Mouse (Mus musculus) kidney, postnatal 4 days (tissue): ENCODE measurements around the gene Atp6v1g2.

ENCODE experiments used
- DNase-seq, 2 experiments: peaks; one replicate each; pipeline ENCODE4 v3.0.0; 2021; ENCODE audit warnings: mixed read lengths in 2 of 2

Atp6v1g2 gene

DNA sequence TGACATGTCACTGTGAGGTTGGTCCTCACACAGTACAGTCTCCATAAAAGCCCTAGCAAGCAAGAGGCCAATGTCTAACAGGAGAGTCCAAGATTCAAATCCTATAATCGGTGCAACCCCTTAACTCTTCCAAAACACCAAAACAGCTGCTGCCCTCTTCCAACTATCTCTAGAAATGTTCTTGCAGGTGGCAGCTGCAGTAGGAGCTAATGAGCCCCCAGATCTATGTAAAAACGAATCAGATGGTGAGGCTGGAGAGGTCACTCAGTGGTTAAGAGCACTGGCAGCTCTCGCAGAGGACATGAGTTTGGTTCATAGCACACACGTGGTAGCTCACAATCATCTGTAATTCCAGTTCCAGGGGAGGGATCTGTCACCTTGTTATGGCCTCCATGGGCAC is 22.2 kb downstream of the Atp6v1g2 start:
- no peak for DNase-seq

DNA sequence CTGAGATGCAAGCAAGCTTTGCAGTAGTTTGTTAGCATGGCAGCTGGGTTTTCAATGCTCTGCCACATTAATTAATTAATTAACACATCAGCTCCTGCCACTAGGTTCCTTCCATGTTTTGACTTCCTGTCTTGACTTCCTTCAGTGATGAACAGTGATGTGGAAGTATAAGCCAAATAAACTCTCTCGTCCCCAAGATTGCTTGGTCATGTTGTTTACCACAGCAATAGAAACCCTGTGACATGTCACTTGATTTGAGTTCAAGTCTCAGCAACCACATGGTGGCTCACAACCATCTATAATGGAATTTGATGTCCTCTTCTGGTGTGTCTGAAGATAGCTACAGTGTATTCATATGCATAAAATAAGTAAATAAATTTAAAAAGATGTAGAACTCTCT is 23.9 kb downstream of the Atp6v1g2 start:
- DNase-seq: no peak

DNA sequence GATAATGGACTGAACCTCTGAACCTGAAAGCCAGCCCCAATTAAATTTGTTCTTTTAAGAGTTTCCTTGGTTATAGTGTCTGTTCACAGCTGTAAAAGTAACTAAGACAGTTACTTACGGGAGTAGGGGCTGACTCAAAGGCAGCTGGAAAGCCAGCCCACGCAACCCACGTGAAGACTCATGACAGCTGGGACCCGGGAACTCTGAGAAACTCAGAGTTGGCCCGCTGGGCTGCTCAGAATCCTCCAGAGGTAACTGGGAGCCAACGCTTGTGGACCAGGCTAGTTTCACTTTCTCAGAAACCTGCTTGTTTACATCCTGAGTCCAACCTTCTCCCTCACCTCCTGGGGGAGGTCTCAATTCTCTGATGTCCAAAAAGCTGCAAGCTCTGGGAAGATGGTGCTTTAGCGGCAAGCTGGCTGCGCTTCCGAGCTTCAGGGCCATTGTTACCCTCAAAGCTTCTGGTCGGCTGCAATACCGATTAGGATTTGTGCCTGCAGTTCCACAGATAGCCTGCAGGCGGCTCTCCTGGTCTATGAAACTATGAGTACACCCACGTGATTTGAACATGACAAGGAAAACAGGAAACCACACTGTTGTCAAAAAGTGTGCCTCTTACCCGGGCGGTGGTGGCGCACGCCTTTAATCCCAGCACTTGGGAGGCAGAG is 24.5 kb downstream of the Atp6v1g2 start:
- peak; percentile 96 for DNase-seq

DNA sequence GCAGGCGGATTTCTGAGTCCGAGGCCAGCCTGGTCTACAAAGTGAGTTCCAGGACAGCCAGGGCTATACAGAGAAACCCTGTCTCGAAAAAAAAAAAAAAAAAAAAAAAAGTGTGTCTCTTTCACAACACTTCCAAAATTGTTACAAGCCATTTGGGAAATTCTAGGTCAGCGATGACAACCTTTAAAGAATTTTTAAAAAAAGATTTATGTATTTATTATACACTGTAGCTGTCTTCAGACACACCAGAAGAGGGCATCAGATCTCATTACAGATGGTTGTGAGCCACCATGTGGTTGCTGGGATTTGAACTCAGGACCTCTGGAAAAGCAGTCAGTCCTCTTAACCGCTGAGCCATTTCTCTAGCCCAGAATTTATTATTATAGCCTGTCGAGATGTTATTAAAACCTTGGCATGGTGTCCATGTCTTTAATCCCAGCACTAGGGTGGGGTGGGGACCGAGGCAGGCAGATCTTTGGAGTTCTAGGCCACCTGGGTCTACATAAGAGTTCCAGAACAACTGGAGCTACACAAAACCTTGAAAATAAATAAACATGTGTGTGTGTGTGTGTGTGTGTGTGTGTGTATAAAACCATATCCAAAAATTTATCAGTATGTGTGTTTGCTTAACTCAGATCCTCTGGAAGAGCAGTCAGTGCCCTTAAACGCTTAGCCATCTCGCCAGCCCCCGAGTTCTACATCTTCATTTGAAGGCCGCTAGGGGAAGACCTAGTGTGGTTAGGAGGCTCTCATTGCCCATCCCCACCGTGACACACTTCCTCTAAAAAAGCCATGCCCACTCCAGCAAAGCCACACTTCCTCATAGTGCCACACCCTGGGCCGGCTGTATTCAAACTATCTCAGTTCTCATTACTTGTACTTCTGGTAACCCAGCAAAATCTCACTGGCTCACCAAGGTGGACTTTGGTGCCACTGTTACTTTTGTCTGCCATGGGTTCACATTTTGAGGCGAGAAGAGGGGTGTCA is 25.3 kb downstream of the Atp6v1g2 start:
- DNase-seq: peak in 1 of 2 experiments; percentile 57

DNA sequence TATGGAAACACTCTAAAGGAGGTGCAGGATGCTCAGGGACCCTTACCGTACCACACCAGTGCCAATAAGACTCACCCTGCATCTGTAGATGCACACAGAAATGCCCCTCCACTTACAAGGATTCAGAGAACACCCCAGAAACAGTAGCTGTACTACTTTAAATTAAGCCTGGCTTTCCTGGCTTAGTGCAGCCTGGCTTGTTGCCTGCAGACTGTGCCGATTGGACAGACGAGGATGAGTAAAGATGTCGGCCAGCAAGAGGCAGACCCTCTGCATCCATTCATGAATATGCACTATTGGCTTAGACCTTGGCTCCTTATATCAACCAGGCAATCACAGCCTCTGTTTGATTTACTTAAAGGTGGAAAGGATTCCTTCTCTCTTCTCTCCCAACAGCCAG is 26.2 kb downstream of the Atp6v1g2 start:
- DNase-seq: no peak

DNA sequence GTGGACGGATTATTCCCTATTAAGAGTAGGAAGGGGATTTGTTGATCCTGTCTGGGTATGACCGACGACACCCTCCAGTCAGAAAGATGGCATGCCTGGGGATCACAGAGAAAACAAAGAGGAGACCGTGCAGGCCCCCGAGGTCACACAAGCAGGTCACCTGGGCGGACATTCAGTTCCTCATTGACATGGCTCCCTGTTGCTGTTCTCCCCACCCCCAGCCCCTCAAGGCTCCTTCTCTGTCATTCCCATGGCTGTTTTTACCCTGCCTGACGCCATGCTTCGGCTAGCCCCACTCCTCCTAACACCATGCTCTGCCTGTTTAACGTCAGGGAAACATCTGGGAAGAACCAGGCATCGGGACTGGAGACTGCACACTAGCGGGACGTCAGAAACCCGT is 28.2 kb downstream of the Atp6v1g2 start:
- DNase-seq: no peak

DNA sequence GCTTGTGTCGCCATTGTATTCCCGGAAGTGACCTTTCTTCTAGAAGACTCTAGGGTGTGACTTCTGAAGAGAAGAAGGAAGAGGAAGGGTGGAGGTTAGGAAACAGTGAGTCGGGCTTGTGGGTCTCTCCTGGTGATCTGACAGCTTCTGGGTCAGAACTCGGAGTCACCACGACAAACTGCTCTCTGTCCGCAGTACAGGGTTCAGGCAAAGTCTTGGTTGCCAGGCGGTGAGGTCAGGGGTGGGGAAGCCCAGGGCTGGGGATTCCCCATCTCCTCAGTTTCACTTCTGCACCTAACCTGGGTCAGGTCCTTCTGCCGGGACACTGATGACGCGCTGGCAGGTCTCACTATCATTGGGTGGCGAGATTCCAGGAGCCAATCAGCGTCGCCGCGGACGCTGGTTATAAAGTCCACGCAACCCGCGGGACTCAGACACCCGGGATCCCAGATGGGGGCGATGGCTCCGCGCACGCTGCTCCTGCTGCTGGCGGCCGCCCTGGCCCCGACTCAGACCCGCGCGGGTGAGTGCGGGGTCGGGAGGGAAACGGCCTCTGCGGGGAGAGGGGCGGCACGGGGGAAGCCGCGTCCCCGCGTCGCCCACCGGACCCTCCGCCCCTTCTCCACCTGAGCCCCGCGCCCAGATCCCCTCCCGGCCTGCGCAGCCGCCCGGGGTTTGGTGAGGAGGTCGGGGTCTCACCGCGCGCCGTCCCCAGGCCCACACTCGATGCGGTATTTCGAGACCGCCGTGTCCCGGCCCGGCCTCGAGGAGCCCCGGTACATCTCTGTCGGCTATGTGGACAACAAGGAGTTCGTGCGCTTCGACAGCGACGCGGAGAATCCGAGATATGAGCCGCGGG is 29.4 kb downstream of the Atp6v1g2 start, which contains the start of gene H2-D1:
H2-D1 (plus strand) TSS at position 67 of the 859 bp plus-strand sequence.
- peak; percentile 97 to 99 for DNase-seq

DNA sequence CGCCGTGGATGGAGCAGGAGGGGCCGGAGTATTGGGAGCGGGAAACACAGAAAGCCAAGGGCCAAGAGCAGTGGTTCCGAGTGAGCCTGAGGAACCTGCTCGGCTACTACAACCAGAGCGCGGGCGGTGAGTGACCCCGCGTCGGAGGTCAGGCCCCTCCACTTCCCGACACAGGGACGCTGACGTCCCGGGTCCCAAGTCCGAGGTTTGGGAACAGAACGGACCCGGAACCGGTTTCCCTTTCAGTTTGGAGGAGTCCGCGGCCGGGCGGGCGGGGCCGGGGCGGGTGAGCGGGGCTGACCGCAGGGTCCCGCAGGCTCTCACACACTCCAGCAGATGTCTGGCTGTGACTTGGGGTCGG is 30.0 kb downstream of the Atp6v1g2 start:
- peak in 1 of 2 experiments; percentile 40 for DNase-seq

DNA sequence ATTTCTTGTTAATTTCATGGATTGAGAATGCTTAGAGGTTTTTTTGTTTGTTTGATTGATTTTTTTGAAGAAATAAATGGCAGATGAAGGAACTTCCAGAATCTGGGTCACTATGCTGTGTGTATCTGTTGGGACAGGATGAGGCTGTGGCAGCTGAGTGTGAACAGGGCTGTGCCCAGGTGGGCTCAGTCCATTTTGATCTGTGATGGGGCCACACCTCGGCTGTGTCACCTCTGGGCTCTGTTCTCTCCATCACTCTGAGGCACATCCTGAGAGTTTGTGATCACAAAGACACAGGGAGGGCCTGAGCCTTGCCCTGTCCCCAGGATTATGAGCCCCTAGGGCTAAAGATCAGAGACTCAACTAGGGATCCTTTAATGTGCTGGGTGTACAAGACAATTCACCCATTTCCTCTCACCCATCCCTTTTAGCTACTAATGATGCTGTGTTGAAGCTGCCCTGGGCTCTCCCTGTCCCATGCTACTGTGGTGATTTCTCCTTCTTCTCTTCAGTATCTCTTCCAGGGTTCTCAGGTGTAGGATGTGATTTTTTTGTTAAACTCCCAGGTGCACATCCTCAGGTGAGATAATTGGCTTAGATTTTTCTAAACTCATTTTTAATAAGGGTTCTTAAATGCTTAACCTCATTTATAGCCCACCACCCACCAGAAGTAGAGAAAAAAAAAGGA is 34.1 kb downstream of the Atp6v1g2 start:
- no peak for DNase-seq

DNA sequence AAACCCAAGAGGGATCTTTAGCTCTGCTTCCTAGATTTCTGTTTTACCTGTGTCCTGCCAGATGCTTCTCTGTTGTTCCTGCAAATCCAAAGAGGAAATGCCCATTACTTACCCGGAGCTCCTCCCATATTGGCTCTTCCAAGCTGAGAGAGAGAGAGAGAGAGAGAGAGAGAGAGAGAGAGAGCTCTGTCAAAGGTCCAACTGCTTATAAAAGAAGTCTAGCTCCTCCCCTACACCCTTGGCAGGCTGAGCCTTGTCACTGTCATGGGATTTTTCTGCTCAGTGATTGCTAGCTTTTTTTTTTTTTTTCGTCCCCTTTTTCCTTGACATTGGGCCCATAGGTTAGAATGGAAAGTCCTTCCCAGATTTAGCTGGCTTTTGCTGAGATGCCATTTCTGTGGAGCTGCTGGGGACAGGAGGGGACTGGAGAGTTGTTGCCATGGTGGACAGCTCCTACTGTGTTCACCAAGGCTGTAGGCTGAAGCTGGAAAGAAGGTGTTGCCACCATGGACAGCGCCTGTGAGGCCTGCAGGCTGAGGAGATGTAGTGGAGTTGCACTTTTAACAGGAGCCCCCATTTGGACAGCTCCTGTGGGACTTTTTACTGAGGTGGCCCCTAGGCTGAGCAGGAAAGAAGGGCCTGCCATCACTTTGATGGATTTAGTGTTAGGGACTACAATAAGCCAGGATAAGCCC is 36.3 kb downstream of the Atp6v1g2 start:
- peak; percentile 85 to 89 for DNase-seq

DNA sequence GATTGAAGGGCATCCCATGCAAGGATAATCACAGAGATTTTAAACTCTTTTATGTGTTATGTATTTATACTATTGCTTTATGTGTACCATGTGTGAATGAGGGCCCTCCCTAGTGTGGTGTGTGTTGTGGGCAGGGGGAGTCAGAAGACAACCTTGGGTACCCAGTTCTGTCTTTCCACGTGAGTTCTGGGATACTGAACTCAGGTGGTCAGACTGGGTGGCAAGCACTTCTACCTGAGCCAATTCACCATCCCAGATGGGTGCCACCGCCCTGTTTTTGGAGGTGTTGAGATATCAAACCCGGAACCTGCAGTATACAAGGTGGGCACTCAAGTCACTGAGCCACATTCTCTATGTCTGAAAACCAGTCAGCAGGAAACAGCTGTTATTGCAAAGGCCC is 38.8 kb downstream of the Atp6v1g2 start:
- no peak for DNase-seq

DNA sequence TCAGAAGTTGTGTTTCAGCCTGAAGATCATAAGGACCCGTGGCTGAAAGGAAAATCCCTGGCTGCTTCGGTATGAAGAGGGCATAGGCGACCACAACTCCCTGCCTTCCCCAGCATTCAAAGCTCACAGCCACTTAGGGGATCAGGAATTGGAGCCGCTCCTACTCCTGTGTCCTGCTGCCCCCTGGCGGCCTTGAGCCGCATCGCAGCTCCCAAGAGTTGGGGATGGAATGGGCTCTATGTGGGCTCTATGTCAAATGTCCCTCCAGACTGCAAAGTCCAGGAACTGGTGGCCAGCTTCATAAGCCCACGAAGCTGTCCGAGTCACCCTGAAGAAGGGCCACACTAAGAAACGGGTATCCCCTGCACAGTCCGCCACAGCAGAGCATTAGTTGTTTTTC is 41.3 kb downstream of the Atp6v1g2 start:
- DNase-seq: peak; percentile 93 to 95

DNA sequence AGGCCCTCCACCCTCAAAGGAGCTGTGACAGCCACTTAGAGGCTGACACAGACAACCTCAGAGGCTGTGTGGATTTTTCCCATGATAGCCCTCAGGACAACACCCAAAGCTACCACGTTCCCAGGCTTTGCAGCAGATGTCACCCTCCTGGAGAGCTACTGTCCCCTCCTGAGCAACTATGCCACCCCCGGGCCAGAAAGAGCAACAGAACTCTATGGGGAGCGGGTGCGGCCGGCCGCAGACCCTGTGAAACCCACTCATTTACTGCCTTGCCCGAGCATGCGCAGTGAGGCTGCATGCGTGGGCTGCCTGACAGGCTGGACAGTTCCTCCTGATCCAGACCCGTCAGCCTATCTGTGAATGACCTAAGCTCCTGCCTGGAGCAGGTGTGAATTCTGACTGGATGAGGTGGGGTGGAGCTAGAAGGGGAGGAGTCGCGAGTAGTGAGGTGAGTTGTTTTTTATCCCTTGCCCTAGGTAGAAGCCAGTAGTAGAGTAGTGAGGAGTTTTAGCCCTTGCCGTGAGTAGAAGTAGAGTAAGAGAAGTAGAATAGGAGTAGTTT is 42.9 kb downstream of the Atp6v1g2 start:
- DNase-seq: peak in 1 of 2 experiments; percentile 15

DNA sequence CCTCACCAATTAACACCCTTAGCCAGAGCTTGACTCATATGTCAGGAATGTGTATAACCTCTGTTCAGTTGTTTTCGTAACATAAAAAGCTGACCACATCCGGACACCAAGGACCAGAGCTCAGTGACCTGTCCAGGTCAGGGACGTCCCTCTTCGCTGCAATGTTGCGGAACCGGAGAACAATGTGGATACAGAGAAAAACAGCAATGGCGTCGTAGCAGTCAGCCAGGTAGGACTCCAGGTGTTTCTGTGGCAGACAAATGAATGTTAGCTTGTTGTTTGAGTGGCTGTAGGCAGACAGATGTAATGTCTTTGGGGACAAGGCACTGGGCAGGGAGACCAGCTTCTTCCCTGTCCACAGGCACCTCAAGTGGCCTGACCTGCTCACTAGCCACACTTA is 44.6 kb downstream of the Atp6v1g2 start:
- no peak for DNase-seq

DNA sequence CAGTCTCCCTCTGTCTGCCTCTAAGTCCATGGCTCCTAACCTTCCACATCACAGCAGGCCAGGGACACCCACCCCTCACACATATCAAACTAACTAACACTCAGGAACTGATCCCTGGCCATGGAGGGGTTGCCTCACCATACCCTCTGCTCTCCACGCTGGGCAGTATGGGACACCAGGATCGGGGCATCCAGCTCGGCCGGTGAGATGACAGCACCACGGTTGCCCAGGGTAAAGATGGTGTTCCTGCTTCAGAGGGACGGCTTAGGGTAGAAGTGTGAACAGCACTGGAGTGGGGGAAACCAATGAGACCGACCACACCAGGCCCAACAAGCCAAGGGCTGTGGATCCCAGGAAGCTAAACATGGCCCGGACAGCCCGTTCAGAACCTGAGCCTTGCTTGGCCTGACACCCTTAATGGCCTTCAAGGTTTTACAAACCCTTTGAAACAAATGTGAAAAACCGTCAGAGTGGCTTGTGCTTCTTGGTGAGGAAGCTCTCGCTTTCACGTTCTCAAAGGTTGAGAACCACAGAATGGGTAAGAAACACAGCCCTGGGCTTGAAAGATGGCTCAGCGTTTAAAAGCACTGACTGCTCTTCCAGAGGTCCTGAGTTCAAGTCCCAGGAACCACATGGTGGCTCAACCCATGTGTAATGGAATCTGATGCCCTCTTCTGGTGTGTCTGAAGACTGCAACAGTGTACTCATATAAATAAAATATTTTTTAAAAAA is 45.7 kb downstream of the Atp6v1g2 start:
- DNase-seq: no peak

DNA sequence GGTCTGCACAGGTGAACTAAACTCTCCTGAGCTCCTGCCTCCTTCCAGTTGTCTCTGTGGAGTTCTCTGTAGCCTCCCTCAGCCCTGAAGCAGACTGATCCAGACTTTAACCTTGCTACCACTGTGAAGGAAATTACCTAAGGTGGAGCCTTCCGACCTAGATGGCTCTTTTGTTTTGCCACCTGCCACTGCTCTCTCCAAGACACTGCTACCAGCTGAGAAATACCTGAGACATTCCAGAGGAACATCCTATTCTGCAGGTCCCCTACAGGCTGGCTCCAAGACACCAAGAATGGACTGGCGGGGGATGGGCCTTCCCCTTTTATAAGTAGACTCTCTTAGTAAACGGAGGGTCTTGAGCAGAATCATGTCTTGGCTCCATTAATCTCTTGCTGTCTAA is 46.8 kb downstream of the Atp6v1g2 start:
- DNase-seq: no peak

DNA sequence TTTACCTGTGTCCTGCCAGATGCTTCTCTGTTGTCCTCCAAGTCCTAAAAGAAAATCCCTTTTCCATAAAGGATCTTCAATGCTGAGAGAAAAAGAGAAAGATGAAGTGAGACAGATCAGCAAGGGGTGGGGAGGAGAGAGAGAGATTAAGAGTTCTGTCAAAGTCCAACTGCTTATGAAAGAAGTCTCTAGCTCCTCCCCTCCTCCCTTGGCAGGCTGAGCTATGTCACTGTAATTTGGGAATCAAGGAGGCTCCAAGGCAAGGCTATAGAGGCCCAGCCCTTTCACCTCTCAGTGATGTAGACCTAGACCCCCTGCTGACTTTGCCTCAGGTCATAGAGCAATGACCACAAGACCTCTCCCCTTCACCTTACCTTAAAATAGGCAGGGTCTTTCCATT is 52.0 kb downstream of the Atp6v1g2 start:
- DNase-seq: no peak
